Mouse (Mus musculus): ENCODE results near the gene Rims1.

DNA sequence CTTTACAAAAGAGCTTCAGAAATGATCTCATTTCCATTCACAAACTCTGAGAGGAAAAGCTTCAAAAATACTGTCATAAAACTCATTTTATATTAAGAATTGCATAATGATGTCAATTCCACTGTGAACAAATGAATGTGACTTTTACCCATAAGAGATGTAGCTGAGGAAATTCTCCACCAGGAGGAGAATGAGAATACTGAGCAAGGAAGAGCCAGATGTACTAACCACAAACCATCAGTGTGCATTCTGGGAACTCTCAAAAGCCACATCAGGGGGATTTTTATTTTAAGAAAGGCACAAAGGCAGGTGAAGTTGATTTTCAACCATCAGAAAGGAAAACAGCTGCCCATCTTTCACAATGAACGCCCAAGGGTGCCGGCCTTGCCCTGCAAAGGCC is 71.4 kb downstream of the Rims1 start:
- no peak for TF ChIP-seq CTCF (IDR thresholded peaks at IDR 0.05)
- TF ChIP-seq POLR2A (IDR thresholded peaks at IDR 0.05; ENCODE audit: insufficient read depth, low read depth, low read length) = no peak
